Mouse (Mus musculus) brain, embryonic 18.5 days (tissue): ENCODE results near the gene Kcnj14.

ENCODE experiments used
- DNase-seq: peaks from one replicate; pipeline ENCODE4 v3.0.0-alpha.2; 2012; ENCODE audit warnings: low read depth, low spot score

The Kcnj14 gene

DNA sequence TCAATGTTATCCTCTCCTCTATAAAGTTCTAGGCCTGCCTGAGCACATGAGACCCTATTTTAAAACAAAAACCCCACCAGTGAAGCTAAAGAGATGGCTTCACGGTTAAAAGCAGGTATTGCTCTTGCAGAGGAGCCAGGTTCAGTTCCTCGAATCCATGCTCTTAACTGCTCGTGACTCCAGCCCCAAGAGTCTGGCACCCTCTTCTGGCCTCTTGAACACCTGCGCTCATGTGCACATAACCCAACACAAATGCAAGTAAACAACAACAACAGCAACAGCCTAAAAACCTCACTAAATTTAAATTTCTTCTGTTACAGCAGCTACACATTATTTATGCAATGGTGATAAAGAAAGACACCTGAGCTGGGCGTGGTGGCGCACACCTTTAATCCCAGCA, 57.1 kb downstream of the Kcnj14 start:
- no peak for DNase-seq

- DNase-seq = no peak
Measured at GRCm38 (mm10) chr7:45766764-45767163, 57.8 kb downstream of the Kcnj14 start.
